Mouse (Mus musculus): ENCODE measurements around the gene Pycard. TPM values are rescaled to one million over a fixed set of nuclear protein-coding genes. Genes with fewer than 3 reads are reported as not detected.

Pycard gene
- total RNA-seq (2023): 10 to 100 TPM; 21.7 to 25.7 TPM

GRCm38 (mm10) chr7:127993341-127993977, at the start of gene Pycard:
TSS of gene Pycard (minus strand) at chr7:127993867.

DNA sequence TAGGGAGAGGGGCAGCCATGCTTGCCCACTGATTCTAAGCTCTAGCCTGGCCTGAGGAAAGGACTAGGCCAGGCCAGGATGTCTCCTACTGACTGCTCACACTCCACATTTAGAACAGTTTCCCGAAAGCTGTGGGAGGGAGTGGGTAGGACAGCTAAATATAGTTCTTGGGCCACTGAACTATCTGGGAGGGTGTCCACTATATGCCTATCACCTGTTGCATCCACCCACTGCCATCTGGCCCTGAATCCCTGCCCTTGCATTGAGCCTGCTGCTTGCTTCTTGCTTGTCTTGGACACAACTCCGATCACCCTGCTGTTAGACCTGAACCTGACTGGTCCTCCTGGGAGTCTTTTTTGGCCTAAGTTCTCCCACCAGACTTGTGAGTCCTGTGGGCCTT, 10.0 kb upstream of the Pycard start, which contains the start of gene Trim72:
Gene Trim72 (plus strand): TSS at position 262 of the 400 bp plus-strand sequence.

GRCm38 (mm10) chr7:127967004-127967921, 26.4 kb downstream of the Pycard start, which contains the start of gene Fus:
TSS of gene Fus (plus strand) at chr7:127967457.

DNA sequence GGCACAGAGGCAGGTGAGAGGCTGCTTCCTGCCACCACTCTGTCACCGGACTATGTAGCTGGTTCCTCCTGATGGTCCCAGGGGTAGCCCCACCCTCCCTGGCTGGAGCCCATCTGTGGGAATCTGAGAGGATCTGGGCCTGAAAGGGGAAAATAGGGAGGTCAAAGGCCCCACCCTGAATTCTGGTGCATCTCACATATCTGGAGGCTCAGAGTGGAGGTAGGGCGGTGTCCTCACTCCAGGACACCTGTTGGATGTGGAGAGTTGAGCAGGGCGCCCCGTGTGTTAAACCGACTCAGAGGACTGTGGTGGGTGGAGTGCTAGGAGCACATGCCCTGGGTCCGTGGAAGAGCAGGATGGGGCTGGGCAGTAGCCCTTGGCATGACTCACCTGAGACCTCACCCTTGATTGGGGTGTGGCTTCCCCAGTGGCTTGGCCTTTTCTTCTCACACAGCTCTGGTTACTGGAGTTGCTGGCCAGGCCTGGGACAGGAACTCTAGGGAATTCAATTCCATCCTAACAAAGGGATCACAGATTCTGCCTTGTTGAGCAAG, 47.1 kb downstream of the Pycard start, which contains the start of gene Prss36:
Gene Prss36 (minus strand): TSS at position 256 of the 554 bp plus-strand sequence.

Other genes starting within 250 kb of the Pycard start
- gene Fbxl19, start 249.3 kb downstream of the Pycard start, total RNA-seq (2023): 10 to 100 TPM; 14.3 to 15.7 TPM
- gene Orai3, start 224.1 kb downstream of the Pycard start, total RNA-seq (2023): 10 to 100 TPM; 38.3 to 40.4 TPM
- 10 to 100 TPM; 71.9 to 94.6 TPM for gene Setd1a, start 217.2 kb downstream of the Pycard start, total RNA-seq (2023)
- gene Gm49388, start 208.3 kb downstream of the Pycard start, total RNA-seq (2023): under 1 TPM in 1 of 2 experiments, not detected in 1; 0.53 TPM
- gene Hsd3b7, start 193.3 kb downstream of the Pycard start, total RNA-seq (2023): 1 to 10 TPM; 4.1 to 6.1 TPM
- 100 to 1,000 TPM; 143 to 167 TPM for gene Stx4a, start 169.6 kb downstream of the Pycard start, total RNA-seq (2023)
- gene Stx1b, start 169.3 kb downstream of the Pycard start, total RNA-seq (2023): not detected
- 100 to 1,000 TPM; 104 to 108 TPM for gene Zfp646, start 117.6 kb downstream of the Pycard start, total RNA-seq (2023)
- 10 to 100 TPM; 15.3 to 20.7 TPM for gene Zfp668, start 117.0 kb downstream of the Pycard start, total RNA-seq (2023)
- gene Prss53, start 102.9 kb downstream of the Pycard start, total RNA-seq (2023): under 1 TPM in 1 of 2 experiments, not detected in 1; 0.49 TPM
- gene Gm21974, start 98.4 kb downstream of the Pycard start, total RNA-seq (2023): under 1 TPM in 1 of 2 experiments, not detected in 1; 0.83 TPM
- 10 to 100 TPM; 13.7 to 19.4 TPM for gene Vkorc1, start 98.2 kb downstream of the Pycard start, total RNA-seq (2023)
- gene Bckdk, start 89.8 kb downstream of the Pycard start, total RNA-seq (2023): 10 to 100 TPM; 29.3 to 35.7 TPM
- 10 to 100 TPM; 51.0 to 58.3 TPM for gene Kat8, start 81.4 kb downstream of the Pycard start, total RNA-seq (2023)
- gene Prss8, start 63.8 kb downstream of the Pycard start, total RNA-seq (2023): not detected
- gene Prss36, start 47.1 kb downstream of the Pycard start, total RNA-seq (2023): 1 to 10 TPM; 1.7 to 3.1 TPM
- gene Fus, start 26.4 kb downstream of the Pycard start, total RNA-seq (2023): 100 to 1,000 TPM; 721 to 839 TPM
- 1 to 10 TPM; 1.0 to 1.3 TPM for gene Trim72, start 10.1 kb upstream of the Pycard start, total RNA-seq (2023)
- gene Itgam, start 68.8 kb upstream of the Pycard start, total RNA-seq (2023): 1 to 10 TPM; 1.7 to 1.8 TPM
- gene Gm49368, start 68.8 kb upstream of the Pycard start, total RNA-seq (2023): not detected
- gene Itgax, start 135.7 kb upstream of the Pycard start, total RNA-seq (2023): 1 to 10 TPM in 1 of 2 experiments, under 1 TPM in 1; 0.53 to 1.3 TPM
- gene Itgad, start 160.5 kb upstream of the Pycard start, total RNA-seq (2023): 1 to 10 TPM; 1.2 to 3.3 TPM
- not detected for gene Cox6a2, start 212.5 kb upstream of the Pycard start, total RNA-seq (2023)
- gene Armc5, start 243.5 kb upstream of the Pycard start, total RNA-seq (2023): 10 to 100 TPM; 26.4 to 27.3 TPM
- gene 9130023H24Rik, start 244.2 kb upstream of the Pycard start, total RNA-seq (2023): 1 to 10 TPM; 3.9 to 6.1 TPM

All from B cell, adult 67 days (primary cell).